Mouse (Mus musculus) liver, postnatal 0 days (tissue): ENCODE data around the gene Akip1. TPM values are rescaled to one million over a fixed set of nuclear protein-coding genes. Genes with fewer than 3 reads are reported as not detected.
A peak's percentile ranks its signal among the peaks of the same experiment; 100 is the strongest.

Source experiments
- ATAC-seq: fragments of 200-750 bp; cut with Nextera tagmentation; 2 replicates; pipeline ENCODE4 v1.8.0; 2017; ENCODE audit warnings: mild to moderate bottlenecking, moderate library complexity
- DNase-seq: peaks from one replicate; pipeline ENCODE4 v3.0.0-alpha.2; 2016
- H3K27ac ChIP-seq: fragments of 300-500 bp; sonication (generic); 2 replicates; pipeline ENCODE4 v1.5.1; 2014; ENCODE audit warnings: antibody characterized with exemption, moderate library complexity, mild to moderate bottlenecking, low read depth
- H3K27me3 ChIP-seq: fragments of 300-500 bp; sonication (generic); 2 replicates; pipeline ENCODE4 v1.6.1; 2014; ENCODE audit warnings: low read length, control low read depth, mixed read lengths; ENCODE audit not compliant: insufficient read depth
- H3K36me3 ChIP-seq: fragments of 300-500 bp; sonication (generic); replicated peaks from 2 replicates; pipeline ENCODE4 v1.6.1; 2014; ENCODE audit warnings: mild to moderate bottlenecking, control low read depth, low read length, moderate library complexity, mixed read lengths; ENCODE audit not compliant: insufficient read depth
- H3K4me1 ChIP-seq: fragments of 300-500 bp; sonication (generic); 2 replicates; pipeline ENCODE4 v1.6.1; 2014; ENCODE audit warnings: antibody characterized with exemption, mild to moderate bottlenecking, control low read depth; ENCODE audit not compliant: insufficient read depth
- H3K4me2 ChIP-seq: fragments of 300-500 bp; sonication (generic); 2 replicates; pipeline ENCODE4 v1.6.1; 2014; ENCODE audit warnings: low read depth, mild to moderate bottlenecking, low read length, moderate library complexity, mixed read lengths
- H3K4me3 ChIP-seq: fragments of 300-500 bp; sonication (generic); 2 replicates; pipeline ENCODE4 v1.5.1; 2014; ENCODE audit warnings: low read depth, low read length
- H3K9ac ChIP-seq: fragments of 300-500 bp; sonication (generic); replicated peaks from 2 replicates; pipeline ENCODE4 v1.6.1; 2014; ENCODE audit warnings: mild to moderate bottlenecking, moderate library complexity
- H3K9me3 ChIP-seq: fragments of 300-500 bp; sonication (generic); 2 replicates; pipeline ENCODE4 v1.6.1; 2016; ENCODE audit warnings: mild to moderate bottlenecking, control low read depth, low read length, mixed read lengths
- CTCF ChIP-seq: sonication (generic); IDR thresholded peaks from 2 replicates; pipeline ENCODE4 v1.5.1; 2016; ENCODE audit warnings: antibody characterized with exemption, low read depth
- EP300 ChIP-seq: IDR thresholded peaks from 2 replicates; pipeline ENCODE4 v1.6.1; 2016; ENCODE audit warnings: antibody characterized with exemption, low read depth, mild to moderate bottlenecking
- WGBS: fragments of 180-500 bp; shearing (Covaris S2); extraction: QIAGEN DNeasy Blood & Tissue Kit; methylation state at CpG from one replicate; pipeline ENCODE4 v1.1.7; 2014; ENCODE audit not compliant: insufficient replicate concordance; 5-methylcytosine and 5-hydroxymethylcytosine counted together
- polyA plus RNA-seq: library from polyadenylated mRNA; unstranded; fragments of >200 nt; fragmentation: Nextera tagmentation; extraction: Ambion mirVana; gene quantifications from 2 replicates; pipeline ENCODE4 v1.2.1, GENCODE M21; 2015

Akip1 gene
- polyA plus RNA-seq, 1 experiment from 2014 or later: 24.5 TPM

DNA sequence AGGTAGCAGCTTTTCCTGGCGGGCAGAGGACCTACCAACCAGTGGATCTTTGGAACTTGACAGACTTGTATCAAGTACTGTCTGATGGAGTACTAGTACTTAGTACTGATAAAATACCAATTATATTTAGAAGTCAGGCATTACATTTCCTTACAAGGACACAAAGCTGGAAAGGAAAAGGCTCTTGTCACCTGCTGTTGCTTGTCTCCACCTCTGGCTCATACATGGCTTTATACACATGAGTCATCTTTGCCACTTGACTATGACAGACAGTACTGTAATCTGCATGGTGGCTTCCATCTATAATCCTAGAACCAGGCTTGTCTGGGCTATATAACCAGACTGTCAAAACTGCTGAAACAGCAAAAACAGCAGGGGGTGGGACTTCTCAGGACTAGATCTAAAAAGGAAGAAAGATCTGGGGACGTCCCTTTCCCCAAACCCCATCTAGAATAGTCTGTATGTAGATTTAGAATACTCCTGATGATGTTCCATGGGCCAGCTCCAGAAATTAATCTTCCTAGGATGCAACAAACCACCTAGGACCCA lies 10.0 kb downstream of the Akip1 start:
- Histone ChIP-seq H3K27me3 (no peaks in the 10 kb centered on the region), H3K4me1 (no peaks in the 10 kb centered on the region), H3K4me2 (no peak overlapping the region), H3K4me3 (no peak overlapping the region), H3K9ac (no peak overlapping the region), H3K9me3 (no peaks in the 10 kb centered on the region), H3K27ac (no peak overlapping the region), H3K36me3 (peaks cover 31% of the 10 kb centered on the region)
- no peak for TF ChIP-seq EP300
- no peak for TF ChIP-seq CTCF
- no peak for DNase-seq
- no peak for ATAC-seq
- WGBS: 83% methylated on average over 2 of the region's 2 CpGs

DNA sequence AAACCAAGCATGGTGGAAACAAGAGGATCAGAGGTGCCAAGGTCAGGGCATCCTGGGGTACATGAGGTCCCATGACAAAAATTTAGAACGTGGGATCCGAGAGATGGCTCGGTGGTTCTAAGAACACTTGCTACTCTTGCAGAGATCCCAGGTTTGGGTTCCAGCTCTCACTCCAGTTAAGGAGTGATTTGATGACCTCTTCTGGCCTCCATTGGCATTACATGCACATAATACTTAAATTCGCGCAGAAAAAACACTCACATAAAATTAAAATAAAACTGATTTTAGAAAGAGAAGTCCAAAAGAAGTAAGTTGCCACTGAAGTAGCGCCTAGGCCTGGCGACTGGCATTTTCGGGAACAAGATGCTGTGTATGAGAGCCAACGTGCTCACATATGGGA lies 15.8 kb downstream of the Akip1 start:
- WGBS: 59% methylated on average over 9 of the region's 9 CpGs

DNA sequence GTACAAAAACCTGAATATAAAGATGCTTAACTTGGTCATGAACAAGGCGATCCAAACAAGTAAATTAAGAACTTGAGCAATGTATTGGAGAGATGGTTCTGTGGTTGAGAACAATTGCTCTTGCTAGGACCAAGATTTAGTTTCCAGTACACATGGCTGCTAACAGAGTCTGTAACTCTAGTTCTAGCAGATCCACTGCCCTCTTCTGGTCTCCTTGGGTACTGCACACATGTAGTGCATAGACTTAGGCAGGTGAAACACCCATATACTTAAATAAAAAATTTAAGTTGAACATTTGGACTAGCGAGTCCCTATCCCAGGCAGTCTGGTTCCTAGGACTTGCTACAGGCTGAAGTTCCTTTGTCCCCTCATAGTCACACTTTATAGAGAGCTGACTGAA lies 19.1 kb downstream of the Akip1 start:
- no peak overlapping the region for H3K4me2 ChIP-seq
- no peaks in the 10 kb centered on the region for H3K36me3 ChIP-seq
- H3K27ac ChIP-seq: no peak overlapping the region
- no peak overlapping the region for H3K9ac ChIP-seq
- WGBS: 90% methylated on average over 2 of the region's 2 CpGs
- ATAC-seq (no peak), DNase-seq (peak; percentile 29)
- no peak overlapping the region for H3K4me3 ChIP-seq
- TF ChIP-seq CTCF (peak; percentile 45), EP300 (no peak)
- no peaks in the 10 kb centered on the region for H3K27me3 ChIP-seq
- no peaks in the 10 kb centered on the region for H3K4me1 ChIP-seq
- no peaks in the 10 kb centered on the region; the same call in 1 of the 2 replicates for H3K9me3 ChIP-seq

More for the DNA sequence above, 15.8 kb downstream of the Akip1 start:
- DNase-seq: no peak
- Histone ChIP-seq H3K9ac (no peak overlapping the region), H3K36me3 (no peaks in the 10 kb centered on the region), H3K4me2 (no peak overlapping the region), H3K27ac (no peak overlapping the region), H3K4me3 (no peak overlapping the region), H3K9me3 (no peaks in the 10 kb centered on the region; the same call in 1 of the 2 replicates), H3K4me1 (no peaks in the 10 kb centered on the region), H3K27me3 (no peaks in the 10 kb centered on the region)
- TF ChIP-seq CTCF (peak; percentile 57), EP300 (no peak)
- ATAC-seq: no peak

DNA sequence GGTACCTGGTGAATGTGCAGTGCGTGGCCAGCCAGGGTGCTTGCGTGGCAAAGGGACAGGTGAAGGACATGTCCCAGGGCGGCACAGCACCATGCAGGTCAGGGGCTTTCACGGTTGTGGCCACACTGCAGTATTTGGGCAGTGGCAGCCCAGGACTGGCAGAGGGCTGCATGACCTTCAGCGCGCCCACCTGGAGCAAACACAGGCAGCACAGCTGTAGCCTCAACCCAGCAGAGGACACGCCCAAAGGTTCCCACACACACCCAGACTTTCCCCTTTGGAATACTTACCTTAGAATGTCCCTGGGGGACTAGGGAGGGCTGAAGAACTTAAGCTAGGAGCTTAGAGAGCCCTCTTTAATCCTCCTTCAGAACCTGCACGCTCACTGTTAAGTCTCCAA lies 19.6 kb downstream of the Akip1 start:
- Histone ChIP-seq H3K36me3 (no peaks in the 10 kb centered on the region), H3K9ac (no peak overlapping the region)
- ATAC-seq: no peak

DNA sequence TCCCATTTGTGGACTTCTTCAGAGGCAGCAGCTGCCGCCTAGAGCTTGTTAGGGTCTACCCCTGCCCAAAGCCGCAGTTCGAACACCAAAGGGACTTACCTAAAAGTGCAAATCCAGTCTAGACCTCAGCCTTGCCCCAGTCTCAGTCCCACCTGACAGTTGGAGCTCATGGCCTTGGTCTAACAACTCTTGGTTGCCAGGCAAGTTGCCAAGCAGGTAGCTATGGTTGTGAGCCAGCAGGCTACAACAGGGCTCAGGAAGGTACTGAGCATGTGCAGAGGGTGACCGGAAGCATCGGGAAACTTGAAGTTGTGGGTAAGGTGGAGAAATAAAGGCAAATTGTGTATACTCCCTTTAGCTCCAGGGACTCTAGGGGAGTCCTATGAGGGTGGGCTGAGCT lies 20.2 kb downstream of the Akip1 start, which contains the start of gene BC051019:
BC051019 (minus strand) TSS at position 154 of the 400 bp plus-strand sequence.
- Histone ChIP-seq H3K27ac (no peak within 1 kb of the TSS), H3K4me1 (no peaks in the 10 kb centered on the region), H3K4me2 (no peak within 1 kb of the TSS), H3K4me3 (no peak within 1 kb of the TSS), H3K27me3 (no peaks in the 10 kb centered on the region), H3K9me3 (no peaks in the 10 kb centered on the region; the same call in 1 of the 2 replicates), H3K36me3 (no peaks in the 10 kb centered on the region), H3K9ac (no peak within 1 kb of the TSS)
- DNase-seq (no peak), ATAC-seq (no peak)
- TF ChIP-seq EP300 (no peak), CTCF (no peak)
- 88% methylated on average over 5 of the region's 5 CpGs for WGBS

More for the DNA sequence above, 19.6 kb downstream of the Akip1 start:
- WGBS: 91% methylated on average over 8 of the region's 8 CpGs
- Histone ChIP-seq H3K9me3 (no peaks in the 10 kb centered on the region; the same call in 1 of the 2 replicates), H3K27ac (no peak overlapping the region), H3K4me1 (no peaks in the 10 kb centered on the region), H3K27me3 (no peaks in the 10 kb centered on the region), H3K4me3 (no peak overlapping the region), H3K4me2 (no peak overlapping the region)
- TF ChIP-seq EP300: no peak
- TF ChIP-seq CTCF: no peak
- no peak for DNase-seq

DNA sequence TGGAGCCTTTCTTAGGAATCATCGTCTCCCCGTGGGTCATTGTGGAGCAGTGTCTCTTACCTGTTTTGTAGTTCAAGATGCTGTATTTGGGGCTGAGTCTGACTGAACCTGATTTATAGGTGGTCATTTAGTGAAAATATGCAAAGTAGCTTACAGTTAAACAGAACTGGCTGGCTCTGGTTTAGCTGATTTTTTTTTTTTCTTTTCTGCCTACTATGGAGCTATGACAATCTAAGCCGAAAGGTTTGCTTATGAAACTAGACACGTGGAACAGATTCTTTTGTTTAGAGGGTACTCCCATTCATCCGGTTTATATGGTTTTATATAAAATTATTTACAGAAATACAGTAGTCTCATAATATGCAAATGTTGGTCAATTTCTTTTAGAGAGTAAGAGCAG lies 28.1 kb downstream of the Akip1 start, which contains the start of gene Ascl3:
Ascl3 (minus strand) TSS at position 101 of the 400 bp plus-strand sequence.
- ATAC-seq: no peak
- Histone ChIP-seq H3K4me2 (no peak within 1 kb of the TSS), H3K36me3 (peaks cover 12% of the 10 kb centered on the region), H3K4me3 (no peak within 1 kb of the TSS), H3K27me3 (no peaks in the 10 kb centered on the region), H3K9me3 (no peaks in the 10 kb centered on the region), H3K27ac (no peak within 1 kb of the TSS), H3K9ac (no peak within 1 kb of the TSS), H3K4me1 (no peaks in the 10 kb centered on the region)
- no peak for TF ChIP-seq EP300
- TF ChIP-seq CTCF: no peak
- WGBS: 87% methylated on average over 5 of the region's 5 CpGs
- no peak for DNase-seq
